Mouse (Mus musculus) midbrain, postnatal 0 days (tissue): ENCODE measurements at regions not wholly inside any gene's neighbourhood (a gene's known extent, or its start where the extent isn't known, plus 50 kb on each side); places are given as distances from the start of the nearest gene placed in this dataset.

Source experiments
- ATAC-seq: fragments of 200-750 bp; cut with Nextera tagmentation; 2 replicates; pipeline ENCODE4 v1.8.0; 2017; ENCODE audit warnings: moderate number of reproducible peaks, mild to moderate bottlenecking, moderate TSS enrichment, moderate library complexity; ENCODE audit not compliant: low FRiP score
- DNase-seq: peaks from one replicate; pipeline ENCODE4 v3.0.0-alpha.2; 2015; ENCODE audit warnings: low spot score
- H3K27ac ChIP-seq: fragments of 300-500 bp; sonication (generic); 2 replicates; pipeline ENCODE4 v1.5.1; 2014; ENCODE audit warnings: low read depth, mild to moderate bottlenecking, low read length, mixed read lengths
- H3K27me3 ChIP-seq: fragments of 300-500 bp; sonication (generic); 2 replicates; pipeline ENCODE4 v1.6.1; 2014; ENCODE audit warnings: low read length, control low read depth, mixed read lengths; ENCODE audit not compliant: insufficient read depth
- H3K36me3 ChIP-seq: fragments of 300-500 bp; sonication (generic); 2 replicates; pipeline ENCODE4 v1.6.1; 2014; ENCODE audit warnings: low read length, control low read depth, mixed read lengths; ENCODE audit not compliant: insufficient read depth
- H3K4me1 ChIP-seq: fragments of 300-500 bp; sonication (generic); 2 replicates; pipeline ENCODE4 v1.6.1; 2014; ENCODE audit warnings: mild to moderate bottlenecking, control low read depth, antibody characterized with exemption, low read length, mixed read lengths; ENCODE audit not compliant: insufficient read depth
- H3K4me2 ChIP-seq: fragments of 300-500 bp; sonication (generic); 2 replicates; pipeline ENCODE4 v1.6.1; 2014; ENCODE audit warnings: low read depth, mild to moderate bottlenecking, low read length, mixed read lengths; ENCODE audit not compliant: poor library complexity, severe bottlenecking
- H3K4me3 ChIP-seq: fragments of 300-500 bp; sonication (generic); 2 replicates; pipeline ENCODE4 v1.5.1; 2014; ENCODE audit warnings: low read depth, mild to moderate bottlenecking, low read length, moderate library complexity
- H3K9ac ChIP-seq: fragments of 300-500 bp; sonication (generic); replicated peaks from 2 replicates; pipeline ENCODE4 v1.6.1; 2014; ENCODE audit warnings: mild to moderate bottlenecking, low read length, moderate library complexity, mixed read lengths; ENCODE audit not compliant: poor library complexity, severe bottlenecking
- H3K9me3 ChIP-seq: fragments of 300-500 bp; sonication (generic); 2 replicates; pipeline ENCODE4 v1.6.1; 2016; ENCODE audit warnings: low read length, control low read depth
- CTCF ChIP-seq: IDR thresholded peaks from 2 replicates; pipeline ENCODE4 v1.5.1; 2016; ENCODE audit warnings: antibody characterized with exemption, mild to moderate bottlenecking
- WGBS: fragments of 180-500 bp; shearing (Covaris S2); extraction: QIAGEN DNeasy Blood & Tissue Kit; methylation state at CpG from one replicate; pipeline ENCODE4 v1.1.7; 2014; 5-methylcytosine and 5-hydroxymethylcytosine counted together

GRCm38 (mm10) chr16:76123021-76123384 lies 100.9 kb upstream of the Samsn1 start:
- H3K27me3 ChIP-seq: no peaks in the 10 kb centered on the region
- no peak overlapping the region for H3K4me3 ChIP-seq
- DNase-seq: no peak
- no peaks in the 10 kb centered on the region for H3K4me1 ChIP-seq
- no peak for TF ChIP-seq CTCF
- H3K4me2 ChIP-seq: no peak overlapping the region
- no peaks in the 10 kb centered on the region for H3K36me3 ChIP-seq
- no peak overlapping the region for H3K9ac ChIP-seq
- WGBS: 53% methylated on average over 5 of the region's 5 CpGs
- no peaks in the 10 kb centered on the region for H3K9me3 ChIP-seq
- no peak for ATAC-seq
- no peak overlapping the region for H3K27ac ChIP-seq

DNA sequence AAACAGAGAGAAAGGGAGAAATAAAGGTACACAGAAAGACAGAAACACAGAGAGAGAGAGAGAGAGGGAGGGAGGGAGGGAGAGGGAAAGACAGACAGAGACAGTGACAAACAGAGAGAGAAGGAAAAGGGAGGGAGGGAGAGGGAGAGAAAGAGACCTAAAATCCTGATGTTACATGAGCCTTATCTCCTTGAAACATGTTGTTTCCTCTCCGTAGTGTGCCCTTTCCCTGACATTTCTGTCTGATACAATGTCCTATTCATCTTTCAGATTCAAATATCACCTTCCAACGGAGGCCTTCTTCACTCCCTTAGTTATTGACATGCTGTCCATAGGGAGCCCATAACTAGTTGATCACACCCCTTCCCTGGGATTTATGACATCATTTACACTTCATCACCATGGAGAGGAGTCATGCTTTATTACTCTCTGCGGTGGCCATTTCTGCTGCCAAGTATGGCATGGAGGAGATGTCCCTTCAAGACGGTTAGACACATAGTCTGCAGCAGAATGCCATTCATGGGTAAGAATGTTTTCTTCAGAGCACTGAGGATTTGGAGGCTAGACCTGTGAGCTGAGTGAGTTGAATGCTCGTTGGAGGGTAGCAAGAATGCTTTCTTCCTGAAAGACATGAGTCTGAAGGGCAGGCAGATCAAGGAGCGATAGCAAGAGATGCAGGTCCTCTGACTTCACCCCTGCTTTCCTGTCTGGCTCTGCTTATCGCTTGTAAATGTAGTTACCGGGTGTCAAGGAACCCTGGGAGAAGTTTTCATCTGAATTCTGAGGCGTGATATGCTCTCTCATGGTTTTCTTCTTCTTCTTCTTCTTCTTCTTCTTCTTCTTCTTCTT lies 100.3 kb upstream of the Samsn1 start:
- no peaks in the 10 kb centered on the region for H3K4me1 ChIP-seq
- H3K9me3 ChIP-seq: no peaks in the 10 kb centered on the region
- H3K27me3 ChIP-seq: no peaks in the 10 kb centered on the region
- no peak for DNase-seq
- no peaks in the 10 kb centered on the region for H3K36me3 ChIP-seq
- ATAC-seq: no peak; the same call in 1 of the 2 replicates
- 80% methylated on average over 9 of the region's 9 CpGs for WGBS
- H3K9ac ChIP-seq: no peak overlapping the region
- H3K27ac ChIP-seq: no peak overlapping the region
- H3K4me3 ChIP-seq: no peak overlapping the region
- no peak for TF ChIP-seq CTCF
- no peak overlapping the region for H3K4me2 ChIP-seq

GRCm38 (mm10) chr16:76120712-76121111 lies 98.6 kb upstream of the Samsn1 start:
- Histone ChIP-seq H3K27me3 (no peaks in the 10 kb centered on the region), H3K4me3 (no peak overlapping the region), H3K36me3 (no peaks in the 10 kb centered on the region), H3K27ac (no peak overlapping the region), H3K9me3 (no peaks in the 10 kb centered on the region), H3K9ac (no peak overlapping the region), H3K4me1 (no peaks in the 10 kb centered on the region), H3K4me2 (no peak overlapping the region)
- 95% methylated on average over 2 of the region's 2 CpGs for WGBS
- DNase-seq (no peak), ATAC-seq (no peak)
- no peak for TF ChIP-seq CTCF

GRCm38 (mm10) chr16:76110383-76110782 lies 88.3 kb upstream of the Samsn1 start:
- TF ChIP-seq CTCF: no peak
- 93% methylated on average over 3 of the region's 3 CpGs for WGBS
- Histone ChIP-seq H3K27me3 (no peaks in the 10 kb centered on the region), H3K27ac (no peak overlapping the region), H3K4me1 (no peaks in the 10 kb centered on the region), H3K4me3 (no peak overlapping the region), H3K9me3 (no peaks in the 10 kb centered on the region), H3K36me3 (no peaks in the 10 kb centered on the region), H3K9ac (no peak overlapping the region), H3K4me2 (no peak overlapping the region)
- ATAC-seq: no peak
- DNase-seq: no peak

- Histone ChIP-seq H3K4me1 (no peaks in the 10 kb centered on the region), H3K4me2 (no peak overlapping the region), H3K36me3 (no peaks in the 10 kb centered on the region), H3K9me3 (no peaks in the 10 kb centered on the region), H3K4me3 (no peak overlapping the region), H3K27ac (no peak overlapping the region), H3K9ac (no peak overlapping the region), H3K27me3 (no peaks in the 10 kb centered on the region)
- DNase-seq (no peak), ATAC-seq (no peak)
- TF ChIP-seq CTCF: no peak
- 91% methylated on average over 2 of the region's 2 CpGs for WGBS
Observed at GRCm38 (mm10) chr16:76108464-76108863, 86.4 kb upstream of the Samsn1 start.

GRCm38 (mm10) chr16:76104673-76105072 lies 82.6 kb upstream of the Samsn1 start:
- Histone ChIP-seq H3K9ac (no peak overlapping the region), H3K36me3 (no peaks in the 10 kb centered on the region), H3K27ac (no peak overlapping the region), H3K4me2 (no peak overlapping the region), H3K4me1 (no peaks in the 10 kb centered on the region), H3K4me3 (no peak overlapping the region), H3K27me3 (no peaks in the 10 kb centered on the region), H3K9me3 (no peaks in the 10 kb centered on the region)
- DNase-seq: no peak
- 93% methylated on average over 6 of the region's 6 CpGs for WGBS
- TF ChIP-seq CTCF: no peak
- no peak for ATAC-seq
